Mouse (Mus musculus) E14TG2a.4 (cell line): ENCODE results near the gene Prph.

Source experiments
- CTCF ChIP-seq: conservative IDR thresholded peaks from 2 replicates; pipeline ENCODE4 v1.5.1; 2014; ENCODE audit warnings: low read length
- NANOG ChIP-seq: IDR thresholded peaks from 2 replicates; pipeline ENCODE4 v1.6.1; 2014; ENCODE audit warnings: borderline replicate concordance, low read length, mixed read lengths

GRCm38 (mm10) chr15:99055511-99055961, 562 bp downstream of the Prph start:
- no peak for TF ChIP-seq CTCF
- TF ChIP-seq NANOG: no peak
